ENCODE assay signal across 26 mouse cellular contexts in the genomic region with DNA sequence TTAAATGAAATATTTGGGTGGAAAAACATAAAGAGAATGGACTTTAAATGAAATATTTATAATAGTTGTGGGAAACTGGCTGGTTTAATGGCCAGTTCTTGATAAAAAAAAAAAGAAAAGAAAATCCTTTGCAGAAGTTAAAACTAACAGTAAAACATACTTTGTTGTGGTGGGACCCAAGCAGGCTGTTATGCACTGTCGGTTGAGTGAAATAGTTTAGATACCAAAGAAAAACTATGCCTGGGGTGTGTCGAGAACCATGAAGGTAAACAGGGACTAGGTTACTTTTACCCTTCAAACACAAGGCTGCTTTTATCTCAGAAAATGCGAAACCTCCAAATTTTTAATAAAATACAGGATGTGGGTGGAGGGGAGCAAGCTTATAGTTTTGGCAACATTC.
"Had no signal": no experiment of that assay in that cellular context is flagged by ENCODE, and none has a peak within 500 bp of the region (broad histone marks: within the 10 kb centered on the region; RNA-seq: fewer than 3 reads in every experiment).

No protein-coding gene starts in this region.

- H3K4me1 ChIP-seq: forebrain, embryonic 15.5 days had no signal

- H3K27ac ChIP-seq: embryonic facial prominence, embryonic 10.5 days; embryonic facial prominence, embryonic 15.5 days; forebrain, embryonic 10.5 days; forebrain, embryonic 12.5 days; forebrain, embryonic 13.5 days; forebrain, embryonic 15.5 days; gastrocnemius, adult 2 months; heart, adult 2 months had no signal

- H3K9me3 ChIP-seq: embryonic facial prominence, embryonic 10.5 days; embryonic facial prominence, embryonic 12.5 days; embryonic facial prominence, embryonic 13.5 days; embryonic facial prominence, embryonic 15.5 days; forebrain, embryonic 10.5 days; forebrain, embryonic 12.5 days; forebrain, embryonic 13.5 days; forebrain, embryonic 15.5 days had no signal

- ATAC-seq: forebrain, embryonic 13.5 days; forebrain, embryonic 14.5 days; forebrain, embryonic 15.5 days; forebrain, embryonic 16.5 days; forebrain, postnatal 0 days had no signal

- H3K9ac ChIP-seq: embryonic facial prominence, embryonic 12.5 days; embryonic facial prominence, embryonic 13.5 days; embryonic facial prominence, embryonic 15.5 days; forebrain, embryonic 12.5 days; forebrain, embryonic 13.5 days; forebrain, embryonic 15.5 days; forebrain, postnatal 0 days had no signal

- H3K36me3 ChIP-seq: embryonic facial prominence, embryonic 10.5 days; embryonic facial prominence, embryonic 12.5 days; embryonic facial prominence, embryonic 13.5 days; embryonic facial prominence, embryonic 15.5 days; forebrain, embryonic 10.5 days; forebrain, embryonic 12.5 days; forebrain, embryonic 15.5 days had no signal

- H3K4me2 ChIP-seq: embryonic facial prominence, embryonic 12.5 days; embryonic facial prominence, embryonic 13.5 days; embryonic facial prominence, embryonic 15.5 days; forebrain, embryonic 12.5 days; forebrain, embryonic 13.5 days; forebrain, embryonic 15.5 days had no signal

- DNase-seq: cerebellum, adult 18-20 months; cerebellum, adult 2 months; cerebellum, adult 8-10 months; cerebellum, adult 9-10 months; cerebellum, adult 9-11 months; cerebellum, postnatal 14 days; cerebellum, postnatal 36 days; forebrain, postnatal 0 days; gastrocnemius, adult 2 months; gastrocnemius, postnatal 10 days; gastrocnemius, postnatal 14 days; gastrocnemius, postnatal 25 days; gastrocnemius, postnatal 36 days; heart, adult 18-20 months; heart, adult 2 months had no signal

- H3K27me3 ChIP-seq: embryonic facial prominence, embryonic 12.5 days; embryonic facial prominence, embryonic 15.5 days had no signal

- H3K4me3 ChIP-seq: embryonic facial prominence, embryonic 10.5 days; embryonic facial prominence, embryonic 12.5 days; embryonic facial prominence, embryonic 13.5 days; embryonic facial prominence, embryonic 15.5 days; erythroblast, embryonic 14.5 days; forebrain, embryonic 10.5 days; forebrain, embryonic 12.5 days; forebrain, embryonic 13.5 days; forebrain, embryonic 15.5 days; gastrocnemius, adult 2 months; heart, adult 2 months had no signal
